ENCODE assay signal across 18 mouse cellular contexts in the genomic region with DNA sequence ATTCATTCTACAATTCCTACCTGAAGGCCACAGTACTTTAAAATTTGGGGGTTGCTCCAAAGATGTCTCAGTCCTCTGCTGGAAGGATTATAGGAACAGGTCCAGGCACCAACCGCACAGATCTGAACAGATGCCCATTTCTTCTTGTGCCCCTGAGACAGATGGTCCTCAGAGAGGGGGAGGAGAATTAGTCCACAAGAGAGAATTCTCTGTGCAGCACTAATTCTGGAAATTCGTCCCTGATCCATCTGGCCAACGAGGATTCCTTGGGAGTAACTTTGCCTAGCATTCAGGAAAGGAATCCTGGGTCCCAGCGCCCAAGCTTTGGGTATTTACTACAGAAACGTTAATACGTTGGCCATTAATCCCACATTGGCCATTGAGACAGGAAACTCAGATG.
DNase-seq lines count a peak whose midpoint lies in the region; TF ChIP-seq lines count a peak whose summit lies in the region.
"Had no signal": no experiment of that assay in that cellular context is flagged by ENCODE, and none has a peak within 500 bp of the region (broad histone marks: within the 10 kb centered on the region; RNA-seq: fewer than 3 reads in every experiment).

No protein-coding gene starts in this region.

- H3K4me3 ChIP-seq in cerebellum, adult 2 months (replicated peaks; ENCODE audit: insufficient read depth, low read depth, low read length): no peak overlapping the region
- H3K4me3 ChIP-seq: embryonic facial prominence, embryonic 15.5 days; heart, embryonic 15.5 days; limb, embryonic 10.5 days; stomach, embryonic 15.5 days had no signal

- no peak for TF ChIP-seq POLR2A in cerebellum, adult 2 months (IDR thresholded peaks at IDR 0.05; ENCODE audit: borderline replicate concordance, insufficient read depth, low read length)

- DNase-seq in layer of hippocampus, adult 11-12 months (ENCODE audit: low spot score): peak; percentile 16
- DNase-seq in layer of hippocampus, postnatal 10 days (ENCODE audit: low spot score in 2 of 2): no peak
- DNase-seq in right cerebral cortex, adult 18-20 months: peak; percentile 35
- no peak for DNase-seq in right cerebral cortex, postnatal 14 days
- DNase-seq in cerebellum, adult 2 months: peak; percentile 69 to 87
- DNase-seq in cerebellum, postnatal 36 days: peak; percentile 49 to 67
- DNase-seq in adrenal gland, adult 18-20 months (ENCODE audit: low spot score in 2 of 2): no peak
- no peak for DNase-seq in heart, postnatal 36 days
- DNase-seq: gastrocnemius, postnatal 36 days; kidney, adult 9 months; kidney, postnatal 25 days; lung, adult 2 months; lung, postnatal 36 days; thymus, adult 2 months had no signal

- intact Hi-C loops in heart, postnatal 36 days (cut with DNase I): no loop called here

- no peak for TF ChIP-seq CTCF in cerebellum, adult 2 months (IDR thresholded peaks at IDR 0.05; ENCODE audit: borderline replicate concordance, insufficient read depth, low read depth, low read length)

- peaks cover 24% of the 10 kb centered on the region for H3K4me1 ChIP-seq in cerebellum, adult 2 months (ENCODE audit: control insufficient read depth, insufficient read depth, low read length)
- H3K4me1 ChIP-seq: heart, embryonic 15.5 days; stomach, embryonic 15.5 days had no signal

- no peaks in the 10 kb centered on the region for H3K27me3 ChIP-seq in cerebellum, adult 2 months (ENCODE audit: control insufficient read depth, insufficient read depth, low read length)
- H3K27me3 ChIP-seq: embryonic facial prominence, embryonic 15.5 days; heart, embryonic 15.5 days; stomach, embryonic 15.5 days had no signal

- 15% methylated on average over 6 of the region's 6 CpGs for WGBS in cerebellum, adult 2 months

- H3K27ac ChIP-seq in cerebellum, adult 2 months (ENCODE audit: insufficient read depth, low read length): no peak overlapping the region; the same call in 1 of the 2 replicates
- H3K27ac ChIP-seq: embryonic facial prominence, embryonic 15.5 days; heart, embryonic 15.5 days; limb, embryonic 10.5 days; stomach, embryonic 15.5 days had no signal

Comparison
In these comparisons a context has a peak if more than half of its experiments do, and no peak if none do; other contexts are left out.
1. DNase-seq: peak in layer of hippocampus, adult 11-12 months (single experiment), right cerebral cortex, adult 18-20 months (single experiment), cerebellum, adult 2 months (2 of 2) and cerebellum, postnatal 36 days (2 of 2); none in layer of hippocampus, postnatal 10 days (0 of 2), right cerebral cortex, postnatal 14 days (single experiment), adrenal gland, adult 18-20 months (0 of 2) and heart, postnatal 36 days (0 of 2).